Mouse (Mus musculus) cerebellum, postnatal 14 days (tissue): ENCODE data around the gene Clec10a.

Experiments
- DNase-seq, 2 experiments: peaks; one replicate each; pipeline ENCODE4 v3.0.0; 2021; ENCODE audit warnings: mixed read lengths in 2 of 2

The Clec10a gene

GRCm38 (mm10) chr11:70185120-70185519, 29.1 kb downstream of the Clec10a start:
- DNase-seq: no peak

- DNase-seq: no peak
Measured at GRCm38 (mm10) chr11:70189319-70190134, 33.5 kb downstream of the Clec10a start.

GRCm38 (mm10) chr11:70191188-70191587, 35.2 kb downstream of the Clec10a start:
- DNase-seq: no peak

- DNase-seq: no peak
Measured at GRCm38 (mm10) chr11:70192157-70192556, 36.2 kb downstream of the Clec10a start.

GRCm38 (mm10) chr11:70193354-70194285, 37.6 kb downstream of the Clec10a start:
- no peak for DNase-seq

GRCm38 (mm10) chr11:70198332-70198731, 42.3 kb downstream of the Clec10a start:
- no peak for DNase-seq

GRCm38 (mm10) chr11:70199107-70199506, 43.1 kb downstream of the Clec10a start:
- no peak for DNase-seq

GRCm38 (mm10) chr11:70200036-70200608, 44.1 kb downstream of the Clec10a start:
- no peak for DNase-seq

GRCm38 (mm10) chr11:70201691-70202090, 45.7 kb downstream of the Clec10a start:
- peak; percentile 93 to 96 for DNase-seq

GRCm38 (mm10) chr11:70206801-70207200, 50.8 kb downstream of the Clec10a start:
- DNase-seq: no peak

- no peak for DNase-seq
Measured at GRCm38 (mm10) chr11:70207283-70207682, 51.3 kb downstream of the Clec10a start.

- DNase-seq: no peak
Measured at GRCm38 (mm10) chr11:70208778-70209388, 52.9 kb downstream of the Clec10a start.

GRCm38 (mm10) chr11:70210681-70211080, 54.7 kb downstream of the Clec10a start:
- no peak for DNase-seq

GRCm38 (mm10) chr11:70211972-70212371, 56.0 kb downstream of the Clec10a start:
- DNase-seq: no peak

GRCm38 (mm10) chr11:70212423-70212822, 56.4 kb downstream of the Clec10a start, which contains the start of gene Slc16a11:
TSS of gene Slc16a11 (plus strand) at chr11:70212752.
- DNase-seq: peak in 1 of 2 experiments; percentile 50

GRCm38 (mm10) chr11:70212896-70213295, 56.9 kb downstream of the Clec10a start:
- peak; percentile 88 for DNase-seq

- DNase-seq: peak; percentile 78 to 79
Measured at GRCm38 (mm10) chr11:70213736-70214135, 57.7 kb downstream of the Clec10a start.

GRCm38 (mm10) chr11:70214191-70214855, 58.3 kb downstream of the Clec10a start:
- DNase-seq: peak; percentile 68 to 72

- peak in 1 of 2 experiments; percentile 56 for DNase-seq
Measured at GRCm38 (mm10) chr11:70214856-70215209, 58.8 kb downstream of the Clec10a start.

- DNase-seq: no peak
Measured at GRCm38 (mm10) chr11:70215301-70215700, 59.3 kb downstream of the Clec10a start.

- no peak for DNase-seq
Measured at GRCm38 (mm10) chr11:70216103-70216502, 60.1 kb downstream of the Clec10a start.

GRCm38 (mm10) chr11:70218039-70218438, 62.0 kb downstream of the Clec10a start:
- DNase-seq: no peak
